Mouse (Mus musculus): ENCODE results near the gene Sec24a.
A peak's percentile ranks its signal among the peaks of the same experiment; 100 is the strongest.

- TF ChIP-seq POLR2A (IDR thresholded peaks at IDR 0.05; ENCODE audit: control insufficient read depth, low read depth, low read length), result no peak
- TF ChIP-seq CTCF (IDR thresholded peaks at IDR 0.05; ENCODE audit: control insufficient read depth, insufficient read depth, insufficient replicate concordance, low read depth, low read length), result peak; percentile 62; the same call in 1 of the 2 replicates
Measured at GRCm38 (mm10) chr11:51785926-51786325, 22.5 kb upstream of the Sec24a start.

All from testis, adult 2 months (tissue).